Mouse (Mus musculus): ENCODE measurements around the gene Glis2.

DNA sequence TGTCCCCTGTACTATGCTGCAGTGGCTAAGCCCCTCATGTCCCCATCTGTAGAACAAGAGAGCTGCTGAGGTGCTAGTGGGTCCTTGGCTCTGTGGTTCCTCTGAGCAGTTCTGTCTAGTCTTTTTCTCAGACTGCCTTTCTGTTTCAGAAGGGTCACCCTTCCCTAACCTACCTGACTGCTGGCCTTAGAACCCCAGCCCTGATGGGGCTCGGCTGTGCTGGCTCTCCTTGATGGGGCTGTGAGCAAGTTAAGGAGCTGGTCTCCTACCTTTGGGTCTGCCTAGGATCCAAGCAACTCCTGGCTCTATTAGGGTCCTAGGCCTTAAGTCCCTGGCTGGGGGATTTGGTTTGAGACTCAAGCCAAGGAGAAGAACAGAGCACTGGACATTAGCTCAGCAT, 20.8 kb downstream of the Glis2 start:
- TF ChIP-seq POLR2A (IDR thresholded peaks at IDR 0.05; ENCODE audit: insufficient read length, low read depth) (peak; percentile 11), E2F4 (IDR thresholded peaks at IDR 0.05; ENCODE audit: insufficient read depth) (no peak), MAX (IDR thresholded peaks at IDR 0.05; ENCODE audit: low read depth) (no peak), POLR2AphosphoS2 (IDR thresholded peaks at IDR 0.05; ENCODE audit: insufficient read length, low read depth) (no peak), MYOD1 (IDR thresholded peaks at IDR 0.05; ENCODE audit: control insufficient read depth in 1 of 3, insufficient read length in 2 of 3, low read depth in 2 of 3) (no peak), USF1 (IDR thresholded peaks at IDR 0.05; ENCODE audit: low read depth) (no peak), TCF12 (IDR thresholded peaks at IDR 0.05; ENCODE audit: insufficient read depth, poor library complexity, severe bottlenecking) (no peak), CEBPB (IDR thresholded peaks at IDR 0.05; ENCODE audit: insufficient read depth, poor library complexity, severe bottlenecking) (no peak)

All from myocyte (in vitro differentiated cells).